Mouse (Mus musculus) layer of hippocampus, postnatal 36 days (tissue): ENCODE measurements around the gene Zdhhc3. TPM values are rescaled to one million over a fixed set of nuclear protein-coding genes. Genes with fewer than 3 reads are reported as not detected.

ENCODE experiments used
- DNase-seq, 2 experiments: peaks; one replicate each; pipeline ENCODE4 v3.0.0; 2022
- total RNA-seq, 2 experiments: library from RNA; stranded (reverse); gene quantifications; 2 replicates each; pipeline ENCODE4 v1.2.3; 2021

Gene Zdhhc3
- total RNA-seq, 2 experiments from 2014 or later = 62.1 to 63.0 TPM

GRCm38 (mm10) chr9:123113931-123114330 lies 926 bp upstream of the Zdhhc3 start:
- no peak for DNase-seq

DNA sequence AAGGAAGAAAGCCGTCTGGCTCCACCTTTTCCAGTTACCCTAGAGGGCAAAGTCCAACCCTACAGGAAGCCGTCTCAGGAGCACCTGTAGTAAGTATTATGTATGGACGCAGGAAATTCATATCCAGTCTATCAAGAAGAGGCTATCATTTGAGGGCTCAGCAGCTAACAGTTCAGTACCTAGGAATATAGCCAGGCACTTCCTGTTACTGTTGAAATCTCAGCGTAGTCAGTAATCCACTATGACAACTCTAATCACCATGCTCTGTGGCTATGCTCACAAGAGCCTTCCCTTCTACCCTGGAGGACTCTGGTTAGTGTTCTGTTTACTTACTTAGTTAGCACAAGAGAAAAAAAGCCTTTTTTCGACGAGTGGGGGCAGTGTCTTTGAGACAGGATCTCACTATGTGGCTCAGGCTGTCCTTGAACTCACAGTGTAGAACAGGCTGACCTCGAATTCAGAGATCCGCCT lies 1.2 kb downstream of the Zdhhc3 start:
- DNase-seq = no peak

DNA sequence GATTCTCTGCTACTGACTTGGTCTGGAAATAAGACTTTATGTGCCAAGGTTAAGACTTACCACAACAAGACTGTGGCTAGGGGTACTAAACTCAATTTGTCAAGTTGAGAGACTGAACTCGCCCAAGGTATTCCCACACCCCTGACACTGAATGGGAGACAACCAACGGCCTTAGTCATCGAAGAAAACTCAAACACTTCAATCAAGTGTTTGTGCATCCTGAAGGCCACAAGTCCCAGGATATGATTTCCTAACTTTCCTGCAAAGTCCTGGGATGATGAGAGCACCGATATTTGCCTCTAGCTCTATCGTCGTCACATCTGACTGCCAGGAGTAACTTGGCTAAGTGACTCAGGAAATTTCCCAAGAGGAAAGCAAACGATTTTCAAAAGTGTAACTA lies 3.8 kb downstream of the Zdhhc3 start:
- no peak for DNase-seq

- DNase-seq = no peak
Measured at GRCm38 (mm10) chr9:123107186-123107585, 5.8 kb downstream of the Zdhhc3 start.

GRCm38 (mm10) chr9:123104362-123104761 lies 8.6 kb downstream of the Zdhhc3 start:
- no peak for DNase-seq

DNA sequence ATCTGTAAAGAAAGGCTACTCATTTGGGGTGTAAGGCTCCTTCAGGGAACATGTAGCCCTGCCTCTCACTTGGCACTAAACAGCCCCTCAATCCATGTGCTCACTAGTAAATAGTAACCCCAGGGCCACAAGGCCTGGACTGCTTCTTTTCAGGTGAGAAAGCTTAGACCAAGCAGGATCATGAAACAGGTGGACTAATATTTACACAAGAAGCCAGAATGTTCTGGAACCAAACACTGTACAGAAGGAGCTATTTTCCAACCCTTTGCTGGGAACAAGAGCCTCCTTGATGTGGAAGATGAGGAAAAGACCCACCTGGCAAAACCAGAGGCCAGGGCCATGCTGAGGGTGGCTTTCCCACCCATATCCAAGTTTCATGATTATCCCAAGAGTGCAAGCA lies 9.6 kb downstream of the Zdhhc3 start:
- DNase-seq = no peak

DNA sequence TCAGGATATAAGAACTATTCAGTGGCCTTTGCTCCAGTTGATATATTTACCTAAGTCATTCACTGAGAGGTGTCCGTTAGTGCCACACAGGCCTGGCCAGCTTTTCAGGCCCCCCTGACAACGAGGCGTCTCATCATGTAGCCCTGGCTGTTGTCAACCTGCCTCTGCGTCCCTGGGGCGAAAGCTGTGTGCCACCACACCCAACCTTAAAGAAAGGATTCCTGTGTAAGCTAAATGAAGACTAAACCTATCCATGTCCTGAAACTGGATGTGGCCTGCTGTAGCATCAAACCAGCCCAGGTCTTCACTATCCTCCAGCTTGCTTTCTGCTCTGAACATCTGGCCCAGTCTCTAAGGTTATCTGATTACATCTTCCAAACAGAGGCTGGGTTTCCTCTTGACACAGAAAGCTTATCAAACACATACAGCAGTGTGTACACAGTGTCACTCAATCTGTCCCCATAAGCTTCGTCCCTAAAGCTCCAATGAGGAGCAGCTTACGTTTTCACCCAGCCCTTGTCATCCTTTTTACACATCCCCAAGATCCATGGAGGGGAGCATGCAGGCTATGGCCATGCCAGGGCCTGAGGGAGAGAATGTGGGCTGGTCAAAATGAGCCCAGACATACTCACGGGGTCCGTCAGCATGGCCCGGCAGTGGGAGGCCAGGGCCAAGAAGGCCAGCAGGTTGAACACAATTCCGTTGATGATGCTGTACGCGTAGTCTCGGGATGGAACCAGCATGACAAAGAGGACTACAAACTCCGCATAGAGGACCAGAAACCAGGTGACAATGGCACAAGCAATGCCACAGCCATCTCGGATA lies 13.2 kb downstream of the Zdhhc3 start:
- DNase-seq = no peak

GRCm38 (mm10) chr9:123090844-123091243 lies 22.2 kb downstream of the Zdhhc3 start:
- no peak for DNase-seq

DNA sequence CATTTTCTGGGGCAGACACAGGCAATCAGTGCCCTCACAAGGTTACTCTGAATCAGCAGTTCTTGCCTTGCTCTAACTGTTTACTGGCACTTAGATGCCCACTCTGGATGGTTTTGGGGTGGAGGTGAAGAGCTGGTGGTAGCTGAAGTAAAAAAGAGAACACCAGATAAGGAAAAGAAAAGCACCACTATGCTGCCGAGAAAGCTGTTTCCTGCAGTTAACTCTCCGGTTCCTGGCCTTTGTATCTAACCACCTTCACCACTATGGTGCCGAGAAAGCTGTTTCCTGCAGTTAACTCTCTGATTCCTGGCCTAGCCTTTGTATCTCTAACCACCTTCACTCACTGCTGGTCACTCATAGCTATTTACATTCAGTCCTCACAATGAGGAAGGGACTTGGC lies 25.4 kb downstream of the Zdhhc3 start:
- DNase-seq = no peak

GRCm38 (mm10) chr9:123085373-123085772 lies 27.6 kb downstream of the Zdhhc3 start:
- DNase-seq = no peak

GRCm38 (mm10) chr9:123080796-123081195 lies 32.2 kb downstream of the Zdhhc3 start:
- DNase-seq = no peak

GRCm38 (mm10) chr9:123080355-123080754 lies 32.6 kb downstream of the Zdhhc3 start:
- DNase-seq = no peak

DNA sequence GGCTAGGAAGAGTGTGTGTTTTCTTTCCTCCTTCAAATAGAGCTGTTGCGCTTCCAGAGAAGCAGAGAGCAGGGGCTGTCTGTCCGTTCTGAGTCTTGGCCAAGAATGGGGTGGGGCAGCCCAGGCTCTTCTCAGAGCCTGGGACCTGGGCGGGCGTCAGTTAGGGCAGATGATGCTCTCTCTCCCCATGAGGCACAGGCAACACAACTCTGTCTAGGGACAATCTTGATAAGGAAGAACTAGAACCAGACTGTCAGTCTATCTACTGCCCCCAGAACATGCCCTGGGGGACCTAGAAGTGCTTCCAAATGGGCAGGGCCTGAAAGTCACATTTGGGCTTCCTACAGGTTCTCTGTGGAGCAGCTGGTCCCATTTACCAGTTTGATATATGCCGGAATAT lies 33.9 kb downstream of the Zdhhc3 start:
- no peak for DNase-seq

DNA sequence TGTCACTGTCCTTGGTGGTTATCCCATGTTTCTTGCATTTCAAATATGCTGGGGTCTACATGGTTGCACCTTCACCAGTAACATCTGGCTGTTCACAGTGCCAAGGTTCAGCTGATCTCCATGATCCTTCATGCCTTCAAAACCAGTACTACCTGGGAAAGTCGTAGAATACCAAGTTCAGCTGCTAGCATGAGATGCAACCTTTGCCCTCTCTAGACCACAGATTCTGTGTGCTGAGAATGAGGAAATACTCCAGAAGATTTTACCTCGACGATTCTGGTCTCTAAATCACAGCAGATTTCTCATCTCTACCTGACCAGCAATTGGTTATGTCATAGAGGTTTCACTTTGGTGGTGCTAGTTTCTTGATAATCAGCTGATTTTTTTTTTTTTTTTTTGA lies 52.8 kb downstream of the Zdhhc3 start:
- DNase-seq = no peak

- no peak for DNase-seq
Measured at GRCm38 (mm10) chr9:123058724-123059292, 54.2 kb downstream of the Zdhhc3 start.

- DNase-seq = no peak
Measured at GRCm38 (mm10) chr9:123047665-123048064, 65.3 kb downstream of the Zdhhc3 start.

DNA sequence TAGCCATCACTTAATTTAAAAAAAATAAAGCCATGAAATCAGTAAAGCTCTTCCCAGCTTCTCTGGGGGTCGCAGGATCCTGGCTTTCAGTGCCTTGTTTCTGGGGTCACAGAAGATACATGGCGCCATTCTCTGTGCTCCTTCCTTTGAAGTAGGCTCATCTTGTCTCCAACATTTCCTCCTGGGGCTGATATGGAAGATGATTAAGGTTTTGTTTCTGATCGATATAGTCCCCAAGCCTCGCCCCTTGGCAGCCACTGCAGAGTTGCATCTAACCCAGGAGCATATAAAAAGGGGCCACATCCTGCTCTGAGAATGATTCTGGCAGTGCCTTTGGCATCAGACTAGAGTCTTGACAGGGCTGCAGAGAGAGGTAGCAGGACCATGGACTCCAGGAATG lies 78.6 kb downstream of the Zdhhc3 start, which contains the start of gene Tgm4:
Tgm4 (plus strand) TSS at position 301 of the 400 bp plus-strand sequence.
- no peak for DNase-seq

- no peak for DNase-seq
Measured at GRCm38 (mm10) chr9:123031496-123032246, 81.3 kb downstream of the Zdhhc3 start.

DNA sequence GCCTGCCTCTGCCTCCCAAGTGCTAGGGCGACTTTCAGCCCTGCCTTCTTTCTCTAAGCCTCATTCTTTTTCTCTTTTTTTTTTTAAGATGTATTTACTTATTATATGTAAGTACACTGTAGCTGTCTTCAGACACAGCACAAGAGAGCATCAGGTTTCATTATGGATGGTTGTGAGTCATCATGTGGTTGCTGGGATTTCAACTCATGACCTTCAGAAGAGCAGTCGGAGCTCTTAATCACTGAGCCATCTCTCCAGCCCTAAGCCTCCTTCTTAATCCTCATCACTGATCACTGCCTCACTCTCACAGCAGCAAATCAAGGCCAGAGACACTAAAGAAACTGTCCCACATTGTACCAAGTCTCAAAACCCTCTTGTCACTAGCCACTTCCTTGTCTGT lies 88.8 kb downstream of the Zdhhc3 start:
- no peak for DNase-seq

DNA sequence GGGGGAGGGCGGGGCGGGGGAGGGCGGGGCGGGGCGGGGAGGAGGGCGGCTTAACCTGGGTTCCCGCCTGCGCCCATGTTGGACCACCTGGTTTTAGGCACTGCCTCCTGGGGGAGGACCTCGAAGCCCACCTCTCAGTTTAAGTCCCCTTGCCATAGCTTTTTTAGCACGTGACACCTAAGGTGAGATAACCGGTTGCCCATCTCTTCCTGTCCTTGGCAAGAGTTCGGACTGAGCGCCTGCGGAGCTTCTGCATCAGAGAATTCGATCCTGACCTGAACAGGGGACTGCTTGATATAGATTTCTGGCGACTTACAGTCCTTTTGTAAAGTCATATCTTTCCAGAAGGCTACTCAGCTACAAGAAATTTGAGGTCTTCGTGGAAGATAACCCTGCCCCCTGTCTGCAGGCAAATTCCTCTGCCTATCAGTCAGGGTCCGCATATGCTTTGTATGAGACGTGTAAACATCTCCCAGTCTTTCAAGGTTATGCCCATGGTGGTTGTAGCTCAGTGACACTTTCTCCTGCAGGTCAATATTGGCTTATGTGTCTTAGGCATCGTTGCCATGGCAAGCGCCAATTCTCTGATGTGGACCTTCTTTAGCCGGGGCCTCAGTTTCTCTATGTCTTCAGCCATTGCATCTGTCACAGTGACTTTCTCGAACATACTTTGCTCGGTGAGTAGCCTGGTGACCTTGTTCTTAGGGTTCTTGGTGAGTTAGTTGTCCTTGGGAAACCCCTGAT lies 91.2 kb downstream of the Zdhhc3 start:
- no peak for DNase-seq

DNA sequence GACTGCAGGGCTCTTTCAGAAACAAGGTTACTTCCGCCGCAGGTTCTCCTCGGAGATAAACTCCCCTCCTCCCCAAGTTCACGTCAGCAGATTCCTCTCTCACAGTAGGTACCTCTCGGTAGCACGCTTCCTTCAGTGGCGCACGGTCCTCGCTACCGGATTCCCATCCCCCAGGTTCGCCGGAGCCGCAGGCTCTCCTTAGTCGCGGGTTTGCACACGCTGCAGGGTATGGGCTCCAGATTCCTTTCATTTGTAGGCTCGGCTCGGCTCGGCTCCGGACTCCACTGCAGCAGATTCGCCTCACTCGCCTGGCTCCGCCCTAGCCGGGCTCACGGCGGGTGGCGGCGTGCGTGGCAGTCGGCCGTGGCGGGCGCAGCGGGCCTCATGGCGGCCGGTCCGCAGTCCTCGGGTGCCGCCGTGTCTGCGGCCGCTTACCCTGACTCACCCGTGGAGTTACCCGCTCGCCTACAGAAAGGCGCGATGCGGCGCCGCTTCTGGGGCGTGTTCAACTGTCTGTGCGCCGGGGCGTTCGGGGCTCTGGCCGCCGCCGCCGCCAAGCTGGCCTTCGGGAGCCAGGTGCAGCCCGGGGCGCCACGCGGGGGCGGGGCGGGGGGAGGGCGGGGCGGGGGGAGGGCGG lies 91.9 kb downstream of the Zdhhc3 start, which contains the start of gene Tmem42:
Tmem42 (plus strand) TSS at position 332 of the 637 bp plus-strand sequence.
- peak; percentile 85 to 86 for DNase-seq
